Mouse (Mus musculus) thymus, postnatal 36 days (tissue): ENCODE data around the gene Frg2f1.

Experiments used
- DNase-seq, 2 experiments: peaks; one replicate each; pipeline ENCODE4 v3.0.0; 2022; ENCODE audit warnings: mixed read lengths in 2 of 2

The Frg2f1 gene

GRCm38 (mm10) chr4:119492291-119492932 is 46.9 kb downstream of the Frg2f1 start, which contains the start of gene Rimkla:
TSS of gene Rimkla (minus strand) at chr4:119492628.
- peak; percentile 73 to 78 for DNase-seq

- DNase-seq: peak; percentile 26 to 35
Measured at GRCm38 (mm10) chr4:119490806-119491205, 48.5 kb downstream of the Frg2f1 start.

- DNase-seq: no peak
Measured at GRCm38 (mm10) chr4:119489666-119490065, 49.7 kb downstream of the Frg2f1 start.

- no peak for DNase-seq
Measured at GRCm38 (mm10) chr4:119484882-119485281, 54.4 kb downstream of the Frg2f1 start.

- DNase-seq: peak; percentile 8 to 23
Measured at GRCm38 (mm10) chr4:119483051-119483450, 56.3 kb downstream of the Frg2f1 start.
